Mouse (Mus musculus) lung, adult 18-20 months (tissue): ENCODE measurements around the gene Exph5.

Experiments
- DNase-seq, 2 experiments: peaks; one replicate each; pipeline ENCODE4 v3.0.0; 2022; ENCODE audit warnings: mixed read lengths in 2 of 2

The Exph5 gene

GRCm38 (mm10) chr9:53408953-53409361, 107.5 kb downstream of the Exph5 start:
- peak; percentile 54 to 77 for DNase-seq

GRCm38 (mm10) chr9:53409427-53409826, 108.0 kb downstream of the Exph5 start:
- no peak for DNase-seq

GRCm38 (mm10) chr9:53422133-53422896, 120.8 kb downstream of the Exph5 start:
- no peak for DNase-seq

GRCm38 (mm10) chr9:53426726-53427125, 125.3 kb downstream of the Exph5 start:
- DNase-seq, result no peak
